Mouse (Mus musculus) left cerebral cortex, adult 2 months (tissue): ENCODE results near the gene Nr5a2. TPM values are rescaled to one million over a fixed set of nuclear protein-coding genes. Genes with fewer than 3 reads are reported as not detected.

Source experiments
- DNase-seq, 2 experiments: peaks; one replicate each; pipeline ENCODE4 v3.0.0; 2021 to 2022; ENCODE audit warnings: low spot score in 2 of 2, mixed read lengths in 1 of 2; ENCODE audit errors: extremely low spot score in 1 of 2
- H3K27ac ChIP-seq: fragments of 200-600 bp; 2 replicates; pipeline ENCODE4 v1.8.1; 2022
- H3K4me3 ChIP-seq: fragments of 200-600 bp; 2 replicates; pipeline ENCODE4 v1.8.1; 2022
- CTCF ChIP-seq: fragments of 200-600 bp; IDR thresholded peaks from 2 replicates; pipeline ENCODE4 v1.8.1; 2022; ENCODE audit warnings: antibody characterized with exemption, mild to moderate bottlenecking, moderate library complexity
- intact Hi-C: fragments of 180-260 bp; cut with DNase I; formaldehyde crosslinking; loops from one replicate; pipeline ENCODE4 v1.15.1; 2025
- total RNA-seq, 2 experiments: library from RNA; stranded (reverse); gene quantifications; 2 replicates each; pipeline ENCODE4 v1.2.3; 2021

Nr5a2 gene
- total RNA-seq, 2 experiments from 2014 or later = not detected

DNA sequence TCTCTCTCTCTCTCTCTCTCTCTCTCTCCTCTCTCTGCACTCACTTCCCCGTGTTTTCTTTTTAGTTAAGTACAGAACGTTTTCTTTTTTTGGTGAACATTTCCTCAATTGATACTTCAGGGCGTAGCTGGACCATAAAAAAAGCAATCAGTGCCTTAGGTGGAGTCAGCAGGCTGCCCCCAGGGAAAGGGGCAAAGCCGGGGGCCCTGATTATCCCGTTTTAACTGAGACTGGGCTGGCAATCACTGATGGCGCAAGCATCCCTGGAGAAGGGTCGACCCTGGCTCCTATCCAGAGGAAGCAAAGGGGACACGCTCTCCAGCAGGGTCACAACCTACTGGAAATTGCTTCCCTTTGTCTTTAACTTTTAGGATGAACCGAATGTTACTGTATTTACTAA lies 1.6 kb downstream of the Nr5a2 start:
- no peak for TF ChIP-seq CTCF
- intact Hi-C loops = no loop called here
- H3K27ac ChIP-seq = no peak overlapping the region
- DNase-seq = no peak
- no peak overlapping the region for H3K4me3 ChIP-seq

DNA sequence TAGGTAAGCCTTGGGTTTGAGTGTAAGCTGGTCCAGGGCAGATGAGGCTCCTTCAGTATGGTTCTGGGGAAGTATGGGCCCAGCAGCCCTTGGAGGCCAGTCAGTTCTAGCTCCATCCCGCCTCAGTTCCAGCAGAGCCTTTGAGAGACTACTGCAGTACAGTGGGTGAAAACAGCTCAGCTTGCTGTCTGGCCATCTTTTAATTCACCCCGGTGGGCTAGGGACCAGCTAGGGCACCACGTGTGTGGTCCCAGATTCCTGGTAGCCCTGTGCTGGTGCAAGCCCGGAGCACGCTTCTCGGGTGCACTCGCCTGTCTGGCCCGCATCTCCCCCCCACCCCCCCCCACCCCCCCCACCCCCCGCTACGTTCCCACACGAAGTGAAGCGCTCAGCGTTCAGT lies 2.1 kb downstream of the Nr5a2 start:
- no peak overlapping the region for H3K27ac ChIP-seq
- no peak for TF ChIP-seq CTCF
- no peak overlapping the region for H3K4me3 ChIP-seq
- intact Hi-C loops = no loop called here
- DNase-seq = no peak

GRCm38 (mm10) chr1:136957696-136958095 lies 2.6 kb downstream of the Nr5a2 start:
- intact Hi-C loops = no loop called here
- DNase-seq = no peak
- H3K27ac ChIP-seq = no peak overlapping the region
- H3K4me3 ChIP-seq = no peak overlapping the region
- TF ChIP-seq CTCF = no peak

DNA sequence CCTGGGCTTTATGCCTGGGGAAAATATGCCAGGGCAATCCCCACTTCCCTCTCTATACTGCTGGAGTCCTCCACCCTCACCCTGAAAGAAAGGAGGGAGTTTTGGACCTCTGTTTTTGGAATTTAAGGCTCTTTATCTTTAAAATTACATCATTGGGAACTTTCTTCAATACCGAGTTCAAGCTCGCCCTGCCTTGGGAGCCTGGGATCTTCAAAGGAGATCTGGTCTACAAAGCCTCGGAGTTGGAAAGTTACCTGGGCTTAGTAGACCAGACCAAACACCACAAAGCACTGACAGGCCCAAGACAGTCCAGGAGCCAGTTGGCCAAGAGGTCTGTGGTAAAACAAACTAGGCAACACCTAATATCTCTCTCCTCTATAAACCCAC lies 6.1 kb downstream of the Nr5a2 start:
- Histone ChIP-seq H3K27ac (no peak overlapping the region), H3K4me3 (no peak overlapping the region)
- DNase-seq = no peak
- no peak for TF ChIP-seq CTCF
- intact Hi-C loops = loop anchor here (5.0 kb wide), 1 partner anchor 273 kb away; no protein-coding TSS in a partner anchor

DNA sequence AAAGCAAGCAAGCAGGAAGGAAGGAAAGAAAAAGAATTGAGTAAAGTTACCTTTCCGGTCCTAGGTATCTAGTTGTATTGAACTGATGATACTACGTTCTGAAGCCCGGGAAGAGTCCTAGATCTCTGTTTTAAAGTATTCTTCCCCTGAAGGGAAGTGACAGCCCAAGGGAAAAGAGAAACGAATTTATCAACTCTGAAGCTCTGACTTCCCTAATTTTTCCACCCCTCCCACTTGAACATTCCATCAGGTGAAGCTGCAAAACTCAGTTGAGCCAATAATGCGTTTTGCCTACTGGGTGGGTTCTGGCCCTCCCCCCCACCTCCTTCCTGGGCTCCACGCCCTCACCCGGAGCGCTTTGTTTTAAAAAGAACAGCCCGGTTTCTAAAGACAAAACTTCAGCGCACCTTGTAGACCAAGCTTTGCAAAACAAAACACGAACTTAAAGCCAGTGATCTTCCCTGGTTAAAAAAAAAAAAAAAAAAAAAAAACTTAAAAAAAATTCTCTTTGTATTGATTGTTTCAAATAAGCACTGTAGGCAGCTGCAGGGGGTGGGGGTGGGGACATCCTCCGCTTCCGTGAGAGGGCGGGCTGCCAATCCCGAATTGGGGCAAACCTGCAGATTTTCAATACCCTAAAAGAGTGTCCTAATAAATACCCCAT lies 6.7 kb downstream of the Nr5a2 start:
- intact Hi-C loops = loop anchor here (5.0 kb wide), 1 partner anchor 274 kb away; no protein-coding TSS in a partner anchor
- Histone ChIP-seq H3K4me3 (no peak overlapping the region), H3K27ac (no peak overlapping the region)
- DNase-seq = no peak
- TF ChIP-seq CTCF = no peak

- no peak for TF ChIP-seq CTCF
- DNase-seq = no peak
- Histone ChIP-seq H3K4me3 (no peak overlapping the region), H3K27ac (no peak overlapping the region)
- intact Hi-C loops = loop anchor here (5.0 kb wide), 1 partner anchor 275 kb away; no protein-coding TSS in a partner anchor
These were observed 7.5 kb downstream of the Nr5a2 start for GRCm38 (mm10) chr1:136952609-136953311.

DNA sequence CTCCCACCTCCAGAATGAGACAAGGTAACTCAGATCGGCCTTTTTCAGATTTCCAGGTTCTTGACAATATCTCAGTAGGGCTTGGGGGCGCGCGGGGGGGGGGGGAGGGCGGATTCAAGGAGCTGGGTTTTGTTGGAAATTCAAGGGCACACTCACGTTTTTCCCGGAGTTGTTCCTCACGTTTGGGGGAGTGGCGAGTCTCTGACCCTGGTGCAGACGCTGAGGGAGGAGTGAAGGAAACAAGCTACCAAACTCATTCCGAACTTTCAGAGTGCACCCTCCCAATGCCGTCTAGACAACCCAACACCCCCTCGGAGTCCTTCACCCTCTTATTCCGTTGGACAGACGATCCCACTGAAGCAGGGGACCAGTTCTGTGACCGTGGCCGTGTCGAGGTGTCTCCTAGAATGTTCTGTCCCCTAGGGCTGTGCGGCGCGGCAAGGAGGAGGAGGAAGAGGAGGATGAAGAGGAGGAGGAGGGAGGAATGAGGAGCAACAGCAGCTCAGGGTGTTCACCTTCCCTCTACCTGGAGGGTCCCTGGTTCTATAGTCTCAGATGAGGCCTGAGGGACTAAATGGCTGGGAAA lies 8.2 kb downstream of the Nr5a2 start:
- no peak for DNase-seq
- Histone ChIP-seq H3K4me3 (no peak overlapping the region), H3K27ac (no peak overlapping the region)
- intact Hi-C loops = loop anchor here (5.0 kb wide), 1 partner anchor 275 kb away; no protein-coding TSS in a partner anchor
- no peak for TF ChIP-seq CTCF

- no peak for DNase-seq
- TF ChIP-seq CTCF = no peak
- H3K27ac ChIP-seq = no peak overlapping the region
- intact Hi-C loops = loop anchor here (5.0 kb wide), 1 partner anchor 276 kb away; no protein-coding TSS in a partner anchor
- H3K4me3 ChIP-seq = no peak overlapping the region
These were observed 9.0 kb downstream of the Nr5a2 start for GRCm38 (mm10) chr1:136951155-136951650.

GRCm38 (mm10) chr1:136949323-136949741 lies 10.9 kb downstream of the Nr5a2 start:
- Histone ChIP-seq H3K4me3 (no peak overlapping the region; the same call in 1 of the 2 replicates), H3K27ac (no peak overlapping the region)
- intact Hi-C loops = loop anchor here (5.0 to 10.0 kb wide), 2 partner anchors 395 to 1893 kb away; no protein-coding TSS in a partner anchor
- TF ChIP-seq CTCF = no peak
- DNase-seq = no peak

DNA sequence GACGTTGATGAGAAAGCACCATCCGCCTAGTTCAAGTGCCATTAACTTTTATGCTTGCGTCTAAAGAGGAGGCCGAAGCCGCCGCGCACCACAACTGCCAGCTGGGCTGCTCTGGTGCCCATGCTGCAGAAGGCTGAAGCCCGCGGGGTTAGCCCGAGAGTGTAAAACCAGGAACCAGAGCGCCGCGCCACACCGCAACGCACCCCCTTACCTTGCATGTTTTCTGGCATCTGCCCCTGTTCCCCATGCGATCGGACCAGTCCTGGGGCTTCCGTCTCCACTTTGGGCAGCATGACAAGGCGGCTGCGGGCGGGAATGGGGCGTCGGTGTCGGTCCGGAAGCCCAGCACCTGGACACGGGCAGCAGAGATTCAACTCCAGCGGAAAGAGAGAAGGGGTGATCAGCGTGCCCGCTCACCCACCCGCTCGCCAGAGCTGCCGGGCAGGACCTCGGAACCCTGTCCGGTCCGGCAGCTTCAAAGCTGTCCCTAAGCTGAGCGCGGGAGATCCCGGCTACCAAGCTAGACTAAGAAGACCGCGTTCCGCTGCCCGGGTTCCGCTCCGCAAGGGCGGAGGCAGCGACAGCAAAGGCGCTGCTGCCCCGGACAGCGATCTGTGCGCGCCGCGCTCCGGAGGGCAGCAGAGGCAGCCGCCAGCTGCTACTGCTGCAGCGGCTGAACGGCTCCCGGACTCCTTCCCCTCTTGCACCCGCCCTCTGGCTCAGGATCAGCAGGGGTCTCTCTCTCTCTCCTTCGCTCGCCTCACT lies 11.6 kb downstream of the Nr5a2 start:
- no peak for TF ChIP-seq CTCF
- H3K4me3 ChIP-seq = peak overlapping the region; percentile 38
- no peak overlapping the region for H3K27ac ChIP-seq
- intact Hi-C loops = loop anchor here (5.0 to 10.0 kb wide), 2 partner anchors 394 to 1894 kb away; no protein-coding TSS in a partner anchor
- no peak for DNase-seq

DNA sequence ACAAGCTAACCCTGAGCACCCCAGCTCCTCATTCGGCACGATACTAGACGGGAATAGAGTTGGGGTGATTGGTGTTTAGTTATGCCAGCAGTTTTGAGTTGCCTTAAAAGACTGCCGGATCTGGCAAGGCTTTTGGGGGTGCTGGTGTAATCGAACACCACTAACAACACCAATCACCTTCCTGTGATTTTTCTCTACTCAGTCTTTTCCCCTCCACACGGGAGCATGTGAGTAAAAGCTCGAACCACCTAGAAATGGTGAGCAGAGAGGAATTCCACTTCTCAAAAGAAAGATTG lies 12.2 kb downstream of the Nr5a2 start:
- H3K27ac ChIP-seq = no peak overlapping the region

More for the DNA sequence above, 12.2 kb downstream of the Nr5a2 start:
- no peak for TF ChIP-seq CTCF
- intact Hi-C loops = loop anchor here (5.0 to 10.0 kb wide), 2 partner anchors 393 to 1894 kb away; no protein-coding TSS in a partner anchor
- DNase-seq = no peak
- no peak overlapping the region for H3K4me3 ChIP-seq
